ENCODE assay signal across 13 mouse cellular contexts in the genomic region with DNA sequence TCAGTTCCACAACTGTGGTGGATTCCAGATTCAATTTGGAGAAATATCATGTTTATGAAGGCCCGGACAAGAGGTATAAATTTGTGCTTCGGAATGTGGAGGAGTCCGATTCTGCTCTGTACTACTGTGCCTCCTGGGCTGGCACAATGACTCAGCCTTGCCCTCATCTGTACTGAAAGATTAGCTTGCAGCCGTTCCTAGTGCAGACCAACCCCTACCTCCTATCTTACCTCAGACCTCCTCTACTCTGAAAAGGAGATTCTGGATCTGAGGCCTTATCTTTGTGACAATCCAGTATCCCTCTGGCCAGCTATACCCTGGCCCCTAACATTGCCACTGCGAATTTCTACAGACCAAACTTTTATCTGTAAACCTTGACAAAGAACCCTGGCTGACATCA.
DNase-seq lines count a peak whose midpoint lies in the region; ATAC-seq and TF ChIP-seq lines count a peak whose summit lies in the region.
"Had no signal": no experiment of that assay in that cellular context is flagged by ENCODE, and none has a peak within 500 bp of the region (broad histone marks: within the 10 kb centered on the region; RNA-seq: fewer than 3 reads in every experiment).

No protein-coding gene starts in this region.

- peak; percentile 63; the same call in 1 of the 2 replicates for ATAC-seq in heart, embryonic 12.5 days (ENCODE audit: insufficient number of reproducible peaks, low FRiP score)
- ATAC-seq in G1E (ENCODE audit: extremely low read depth, insufficient number of reproducible peaks, low FRiP score, poor library complexity, severe bottlenecking), result peak; percentile 91
- peak; percentile 81 for ATAC-seq in intestine, embryonic 16.5 days
- peak; percentile 45 for ATAC-seq in megakaryocyte, adult 5-6 weeks (ENCODE audit: poor library complexity, severe bottlenecking)
- ATAC-seq in midbrain, embryonic 14.5 days (ENCODE audit: low FRiP score, low TSS enrichment), result no peak
- ATAC-seq: Patski had no signal

- no peaks in the 10 kb centered on the region for H3K9me3 ChIP-seq in heart, embryonic 12.5 days (replicated peaks)
- no peaks in the 10 kb centered on the region for H3K9me3 ChIP-seq in G1E (replicated peaks)
- no peaks in the 10 kb centered on the region for H3K9me3 ChIP-seq in intestine, embryonic 16.5 days (ENCODE audit: control insufficient read depth, low read length)
- no peaks in the 10 kb centered on the region for H3K9me3 ChIP-seq in midbrain, embryonic 14.5 days (ENCODE audit: control insufficient read depth, low read length)

- intact Hi-C loops in heart, postnatal 14 days (cut with DNase I), result loop anchor here (5.0 kb wide), 1 partner anchor 509 kb away; no protein-coding TSS in a partner anchor

- DNase-seq in heart, adult 18-20 months, result no peak
- DNase-seq in G1E (ENCODE audit: low spot score), result peak; percentile 58
- no peak for DNase-seq in midbrain, embryonic 14.5 days
- DNase-seq in natural killer cell, adult 2 months (ENCODE audit: low spot score in 2 of 2), result no peak
- no peak for DNase-seq in heart, postnatal 14 days
- DNase-seq: lung, adult 2 months had no signal

- H3K4me3 ChIP-seq in heart, embryonic 12.5 days, result no peak overlapping the region
- H3K4me3 ChIP-seq in G1E (ENCODE audit: low read depth, low read length), result peak overlapping the region; percentile 29; the same call in 1 of the 2 replicates
- H3K4me3 ChIP-seq in intestine, embryonic 16.5 days (ENCODE audit: low read length), result no peak overlapping the region
- H3K4me3 ChIP-seq in midbrain, embryonic 14.5 days (replicated peaks; ENCODE audit: low read depth, low read length), result no peak overlapping the region
- H3K4me3 ChIP-seq: myocyte had no signal

- H3K9ac ChIP-seq in heart, embryonic 12.5 days, result no peak overlapping the region
- H3K9ac ChIP-seq in intestine, embryonic 16.5 days (ENCODE audit: low read depth, low read length), result no peak overlapping the region
- no peak overlapping the region for H3K9ac ChIP-seq in midbrain, embryonic 14.5 days (replicated peaks; ENCODE audit: low read length)
- H3K9ac ChIP-seq: forebrain, postnatal 0 days; hindbrain, embryonic 14.5 days had no signal

- 70% methylated on average over 5 of the region's 5 CpGs for WGBS in heart, embryonic 12.5 days
- 79% methylated on average over 5 of the region's 5 CpGs for WGBS in intestine, embryonic 16.5 days
- 96% methylated on average over 5 of the region's 5 CpGs for WGBS in midbrain, embryonic 14.5 days

- H3K36me3 ChIP-seq in heart, embryonic 12.5 days, result no peaks in the 10 kb centered on the region
- no peaks in the 10 kb centered on the region for H3K36me3 ChIP-seq in G1E (replicated peaks)
- H3K36me3 ChIP-seq in intestine, embryonic 16.5 days (ENCODE audit: control insufficient read depth, insufficient read depth, low read length), result no peaks in the 10 kb centered on the region
- H3K36me3 ChIP-seq in midbrain, embryonic 14.5 days (ENCODE audit: control insufficient read depth, insufficient read depth, low read length), result no peaks in the 10 kb centered on the region

- no peak for TF ChIP-seq CTCF in G1E (IDR thresholded peaks at IDR 0.05; ENCODE audit: low read depth, low read length)

- H3K27me3 ChIP-seq in heart, embryonic 12.5 days (replicated peaks), result no peaks in the 10 kb centered on the region
- H3K27me3 ChIP-seq in G1E (ENCODE audit: insufficient read depth, low read length), result no peaks in the 10 kb centered on the region
- no peaks in the 10 kb centered on the region for H3K27me3 ChIP-seq in intestine, embryonic 16.5 days (replicated peaks; ENCODE audit: control insufficient read depth, insufficient read depth, low read length)
- H3K27me3 ChIP-seq in midbrain, embryonic 14.5 days (ENCODE audit: control insufficient read depth, insufficient read depth, low read length), result no peaks in the 10 kb centered on the region

- peaks cover 3% of the 10 kb centered on the region for H3K4me1 ChIP-seq in heart, embryonic 12.5 days (replicated peaks)
- H3K4me1 ChIP-seq in G1E (ENCODE audit: insufficient read depth, low read depth, low read length), result peaks cover 47% of the 10 kb centered on the region
- H3K4me1 ChIP-seq in intestine, embryonic 16.5 days (ENCODE audit: control insufficient read depth, insufficient read depth, low read length), result no peaks in the 10 kb centered on the region
- H3K4me1 ChIP-seq in midbrain, embryonic 14.5 days (ENCODE audit: control insufficient read depth, insufficient read depth, low read length), result no peaks in the 10 kb centered on the region

- H3K27ac ChIP-seq in heart, embryonic 12.5 days (ENCODE audit: poor library complexity, severe bottlenecking), result no peak overlapping the region
- H3K27ac ChIP-seq in intestine, embryonic 16.5 days (ENCODE audit: low read length), result no peak overlapping the region
- H3K27ac ChIP-seq in midbrain, embryonic 14.5 days (replicated peaks; ENCODE audit: low read depth, low read length), result no peak overlapping the region
- H3K27ac ChIP-seq: hindbrain, embryonic 14.5 days had no signal

- H3K4me2 ChIP-seq in heart, embryonic 12.5 days, result no peak overlapping the region
- no peak overlapping the region for H3K4me2 ChIP-seq in intestine, embryonic 16.5 days (ENCODE audit: low read depth, low read length)
- H3K4me2 ChIP-seq in midbrain, embryonic 14.5 days (ENCODE audit: low read length), result no peak overlapping the region
- H3K4me2 ChIP-seq: hindbrain, embryonic 14.5 days had no signal
